Mouse (Mus musculus) stomach, embryonic 14.5 days (tissue): ENCODE results near the gene Ptprt. TPM values are rescaled to one million over a fixed set of nuclear protein-coding genes. Genes with fewer than 3 reads are reported as not detected.
"Not testable (repeated sequence)": the region's sequence is repeated elsewhere in the genome, so short reads cannot be mapped to it uniquely, and the experiment has no call there.

Source experiments
- ATAC-seq: fragments of 200-750 bp; cut with Nextera tagmentation; 2 replicates; pipeline ENCODE4 v1.8.0; 2017; ENCODE audit warnings: low read depth, moderate TSS enrichment; ENCODE audit not compliant: insufficient number of reproducible peaks, insufficient read depth, low FRiP score
- H3K27ac ChIP-seq: fragments of 300-500 bp; sonication (generic); 2 replicates; pipeline ENCODE4 v1.5.1; 2014; ENCODE audit warnings: mild to moderate bottlenecking, low read length, moderate library complexity, mixed read lengths
- H3K27me3 ChIP-seq: fragments of 300-500 bp; sonication (generic); 2 replicates; pipeline ENCODE4 v1.6.1; 2014; ENCODE audit warnings: low read length, control low read depth, mixed read lengths; ENCODE audit not compliant: control insufficient read depth, insufficient read depth
- H3K36me3 ChIP-seq: fragments of 300-500 bp; sonication (generic); 2 replicates; pipeline ENCODE4 v1.6.1; 2014; ENCODE audit warnings: mild to moderate bottlenecking, control low read depth, low read length, moderate library complexity, mixed read lengths; ENCODE audit not compliant: control insufficient read depth, insufficient read depth
- H3K4me1 ChIP-seq: fragments of 300-500 bp; sonication (generic); 2 replicates; pipeline ENCODE4 v1.6.1; 2014; ENCODE audit warnings: low read length, control low read depth, mixed read lengths; ENCODE audit not compliant: control insufficient read depth, insufficient read depth
- H3K4me2 ChIP-seq: fragments of 300-500 bp; sonication (generic); replicated peaks from 2 replicates; pipeline ENCODE4 v1.6.1; 2014; ENCODE audit warnings: low read depth, low read length, control low read depth
- H3K4me3 ChIP-seq: fragments of 300-500 bp; sonication (generic); 2 replicates; pipeline ENCODE4 v1.5.1; 2014; ENCODE audit warnings: low read depth, low read length, control low read depth
- H3K9ac ChIP-seq: fragments of 300-500 bp; sonication (generic); replicated peaks from 2 replicates; pipeline ENCODE4 v1.6.1; 2014; ENCODE audit warnings: low read depth, mild to moderate bottlenecking, control low read depth, low read length, moderate library complexity, mixed read lengths
- H3K9me3 ChIP-seq: fragments of 300-500 bp; sonication (generic); 2 replicates; pipeline ENCODE4 v1.6.1; 2016; ENCODE audit warnings: low read depth, low read length, control low read depth; ENCODE audit not compliant: control insufficient read depth
- WGBS: fragments of 180-500 bp; shearing (Covaris S2); extraction: QIAGEN DNeasy Blood & Tissue Kit; methylation state at CpG from one replicate; pipeline ENCODE4 v1.1.7; 2014; 5-methylcytosine and 5-hydroxymethylcytosine counted together
- polyA plus RNA-seq: library from polyadenylated mRNA; unstranded; fragments of >200 nt; fragmentation: Nextera tagmentation; extraction: Ambion mirVana; gene quantifications from 2 replicates; pipeline ENCODE4 v1.2.1, GENCODE M21; 2014

The Ptprt gene
- polyA plus RNA-seq, 1 experiment from 2014 or later: 1.2 TPM

DNA sequence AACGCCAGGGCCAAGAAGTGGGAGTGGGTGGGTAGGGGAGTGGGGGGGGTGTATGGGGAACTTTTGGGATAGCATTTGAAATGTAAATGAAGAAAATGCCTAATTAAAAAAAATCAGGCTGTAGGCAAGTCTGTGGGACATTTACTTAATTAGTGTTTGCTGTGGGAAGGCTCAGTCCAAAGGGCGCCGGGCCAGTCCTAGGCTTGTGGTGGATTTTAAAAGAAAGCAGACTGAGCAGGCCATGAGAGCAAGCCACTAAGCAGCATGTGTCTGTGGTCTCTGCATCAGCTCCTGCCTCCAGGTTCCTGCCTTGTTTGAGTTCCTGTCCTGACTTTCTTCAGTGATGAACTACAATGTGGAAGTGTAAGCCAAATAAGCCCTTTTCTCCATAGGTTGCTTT, 524.8 kb downstream of the Ptprt start:
- H3K27me3 ChIP-seq, ATAC-seq, H3K36me3 ChIP-seq, H3K27ac ChIP-seq, H3K4me2 ChIP-seq, H3K4me3 ChIP-seq, H3K9ac ChIP-seq, H3K4me1 ChIP-seq, H3K9me3 ChIP-seq: not testable (repeated sequence)
- WGBS: 98% methylated on average over 3 of the region's 3 CpGs

DNA sequence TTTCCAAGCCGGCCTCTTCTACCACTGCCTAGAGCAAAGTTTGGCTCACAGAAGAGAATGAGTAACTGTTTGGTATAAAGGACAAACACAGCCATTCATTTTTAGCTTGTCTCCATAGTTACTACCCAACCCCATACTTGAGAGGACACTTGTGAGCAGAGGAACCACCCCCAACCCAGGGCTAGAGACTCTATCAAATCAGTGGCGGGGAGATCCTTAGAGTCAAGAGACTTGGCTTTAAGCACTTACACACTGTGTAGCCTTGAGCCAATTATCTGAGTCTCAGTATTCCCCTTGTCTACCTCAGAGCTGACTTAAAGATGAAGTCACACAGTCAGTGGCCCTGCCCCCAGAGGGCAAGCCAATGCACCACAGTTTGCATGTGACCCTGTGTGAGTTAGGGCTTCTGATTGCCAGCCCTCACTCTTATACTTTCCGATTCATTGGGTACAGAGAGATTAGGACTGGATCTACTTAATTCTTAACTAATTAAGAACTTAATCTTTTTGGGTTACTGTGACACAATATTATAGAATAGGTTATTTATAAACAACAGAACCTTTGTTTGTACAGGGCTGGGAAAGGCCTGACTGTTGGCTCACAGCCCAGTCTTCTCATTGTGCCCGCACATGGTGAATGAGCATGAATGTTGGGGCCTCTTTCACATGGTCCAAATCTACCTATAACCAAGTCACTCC, 529.2 kb downstream of the Ptprt start:
- H3K4me1 ChIP-seq: no peaks in the 10 kb centered on the region
- no peak overlapping the region for H3K4me3 ChIP-seq
- ATAC-seq: peak; percentile 53; the same call in 1 of the 2 replicates
- H3K27ac ChIP-seq: no peak overlapping the region
- H3K27me3 ChIP-seq: no peaks in the 10 kb centered on the region
- WGBS: 68% methylated on average over 4 of the region's 4 CpGs
- H3K36me3 ChIP-seq: no peaks in the 10 kb centered on the region
- H3K9ac ChIP-seq: no peak overlapping the region
- H3K9me3 ChIP-seq: no peaks in the 10 kb centered on the region
- H3K4me2 ChIP-seq: no peak overlapping the region

DNA sequence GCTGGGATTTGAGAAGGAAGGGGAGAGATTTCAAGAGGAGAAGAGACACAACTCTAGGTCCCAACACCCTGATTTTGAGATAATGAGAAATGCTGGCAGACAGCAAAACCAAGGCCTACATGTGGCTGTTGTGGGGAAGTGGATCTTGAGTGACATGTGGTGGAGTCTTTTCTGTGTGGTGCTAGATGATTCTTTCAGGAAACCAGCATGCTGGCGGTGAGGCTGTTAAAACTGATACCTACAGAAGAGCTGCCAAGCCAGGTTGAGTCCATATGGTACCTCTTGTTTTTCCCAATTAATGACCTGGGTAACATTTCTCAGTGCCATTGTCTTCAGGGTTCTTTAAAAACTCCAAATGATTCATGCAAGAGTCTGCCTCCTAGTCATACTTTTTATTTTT, 531.1 kb downstream of the Ptprt start:
- WGBS: 93% methylated on average over 1 of the region's 1 CpGs
- no peaks in the 10 kb centered on the region for H3K9me3 ChIP-seq
- no peak overlapping the region for H3K4me3 ChIP-seq
- H3K27ac ChIP-seq: no peak overlapping the region
- no peaks in the 10 kb centered on the region for H3K27me3 ChIP-seq
- H3K4me1 ChIP-seq: no peaks in the 10 kb centered on the region
- no peak overlapping the region for H3K4me2 ChIP-seq
- no peak overlapping the region for H3K9ac ChIP-seq
- ATAC-seq: no peak
- H3K36me3 ChIP-seq: no peaks in the 10 kb centered on the region

DNA sequence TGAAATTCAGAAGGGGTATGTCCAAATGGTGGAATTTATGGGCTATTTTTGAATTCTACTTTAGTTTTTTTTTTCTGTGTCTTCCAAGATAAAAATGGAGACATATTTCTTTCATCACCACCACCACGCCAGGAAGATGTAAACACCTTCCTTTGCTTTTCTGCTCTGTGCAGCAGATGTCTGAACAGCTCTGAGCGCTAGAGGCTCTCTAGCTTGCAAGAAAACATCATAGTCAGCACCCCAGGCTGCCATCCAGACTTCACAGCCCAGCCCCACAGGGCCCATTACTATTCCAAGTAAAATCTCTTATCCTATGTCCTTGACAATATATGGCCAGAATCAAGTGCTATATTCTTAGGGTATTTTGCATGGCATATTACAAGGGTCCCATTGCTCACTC, 542.9 kb downstream of the Ptprt start:
- Histone ChIP-seq H3K4me1 (no peaks in the 10 kb centered on the region), H3K27me3 (no peaks in the 10 kb centered on the region), H3K36me3 (no peaks in the 10 kb centered on the region), H3K9ac (no peak overlapping the region), H3K27ac (no peak overlapping the region), H3K4me3 (no peak overlapping the region), H3K9me3 (no peaks in the 10 kb centered on the region), H3K4me2 (no peak overlapping the region)
- no peak for ATAC-seq
- 61% methylated on average over 2 of the region's 2 CpGs for WGBS

DNA sequence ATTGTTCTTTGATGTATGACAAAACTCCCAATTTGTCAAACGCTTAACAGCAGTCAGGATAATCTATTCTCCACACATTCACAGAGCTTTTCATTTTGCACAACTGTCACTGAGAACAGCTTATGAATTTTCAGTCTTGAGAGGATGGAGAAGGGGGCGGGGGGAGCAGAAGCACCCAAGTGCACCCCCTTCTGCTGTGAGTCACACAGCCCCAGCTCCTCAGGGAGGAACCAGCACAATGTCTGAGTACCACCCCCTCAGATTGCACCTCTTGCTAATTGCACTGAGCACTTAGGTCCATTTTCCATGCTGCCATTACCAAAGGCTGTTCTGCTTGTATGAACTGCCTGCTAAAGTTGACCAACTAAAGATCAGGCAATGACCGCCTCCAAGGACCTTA, 578.6 kb downstream of the Ptprt start:
- Histone ChIP-seq H3K4me1 (no peaks in the 10 kb centered on the region), H3K36me3 (no peaks in the 10 kb centered on the region), H3K9me3 (no peaks in the 10 kb centered on the region), H3K9ac (no peak overlapping the region), H3K4me2 (no peak overlapping the region), H3K4me3 (no peak overlapping the region), H3K27ac (no peak overlapping the region), H3K27me3 (no peaks in the 10 kb centered on the region)
- 83% methylated on average over 3 of the region's 3 CpGs for WGBS
- ATAC-seq: no peak

DNA sequence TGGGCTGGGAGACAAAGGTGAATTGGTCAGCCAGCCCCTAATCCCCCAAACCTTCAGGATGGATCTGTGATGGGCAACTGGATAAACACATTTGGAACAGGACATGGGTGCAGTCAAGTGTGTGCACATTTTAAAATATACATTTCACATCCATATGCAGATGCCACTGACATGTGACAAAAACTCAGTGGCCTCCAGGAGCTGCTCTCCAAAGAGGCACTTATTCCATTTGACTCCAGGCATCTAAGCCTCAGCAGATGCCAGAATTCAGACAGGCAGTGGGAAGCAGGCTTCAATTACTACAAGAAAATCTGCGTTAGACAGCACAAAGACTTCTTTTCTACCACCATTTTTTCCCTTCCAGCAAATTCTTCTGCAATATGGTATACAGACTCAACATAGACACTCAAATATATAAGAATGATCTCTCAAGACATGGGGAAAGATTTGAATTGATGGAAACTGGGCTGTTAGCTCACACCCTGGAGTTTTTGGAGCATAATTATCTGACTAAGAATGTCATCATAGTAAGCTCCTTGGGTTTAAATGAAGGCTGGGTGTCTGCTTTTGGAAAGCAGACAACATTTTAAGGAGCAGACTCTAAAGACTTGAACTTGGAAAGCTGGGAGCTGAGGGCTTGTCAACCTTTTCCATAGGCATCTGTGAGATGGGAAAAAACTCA, 580.1 kb downstream of the Ptprt start:
- 76% methylated on average over 1 of the region's 1 CpGs for WGBS
- no peak for ATAC-seq
- no peaks in the 10 kb centered on the region for H3K27me3 ChIP-seq
- no peak overlapping the region for H3K4me2 ChIP-seq
- H3K27ac ChIP-seq: no peak overlapping the region
- H3K9ac ChIP-seq: no peak overlapping the region
- H3K4me1 ChIP-seq: no peaks in the 10 kb centered on the region
- no peaks in the 10 kb centered on the region for H3K36me3 ChIP-seq
- H3K4me3 ChIP-seq: no peak overlapping the region
- H3K9me3 ChIP-seq: no peaks in the 10 kb centered on the region

DNA sequence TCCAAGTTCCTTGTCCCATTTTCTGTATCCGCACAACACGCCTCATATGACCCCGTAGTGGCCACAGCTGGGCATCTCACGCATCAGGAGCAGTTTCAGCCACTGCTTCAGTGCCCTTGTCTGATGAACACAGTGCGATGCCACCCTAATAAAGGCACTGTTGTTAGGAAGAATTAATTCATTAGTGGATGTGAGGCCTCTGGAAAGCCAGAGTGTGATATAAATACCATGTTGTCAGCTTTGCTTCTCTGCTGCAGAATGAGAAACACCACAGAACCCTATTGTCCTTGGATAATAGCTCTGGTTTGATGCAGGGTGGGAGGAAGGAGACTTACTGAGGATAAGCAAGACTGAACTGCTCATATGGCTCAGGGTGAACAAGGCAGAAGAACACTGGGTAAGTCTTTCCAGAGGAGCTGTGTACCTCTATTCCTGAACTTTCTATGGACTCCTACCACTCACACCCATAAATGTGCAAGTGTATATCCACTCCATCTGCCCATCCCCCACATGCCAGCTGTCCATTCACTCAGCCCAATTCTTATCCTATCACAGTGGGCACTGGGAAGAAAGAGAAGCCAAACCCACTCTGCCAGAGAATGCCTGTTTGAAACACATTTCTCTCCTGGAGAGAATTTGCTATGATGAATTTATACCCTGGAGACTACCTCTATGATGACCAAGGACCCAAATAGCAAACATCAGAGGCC, 582.2 kb downstream of the Ptprt start:
- Histone ChIP-seq H3K4me1 (no peaks in the 10 kb centered on the region), H3K27me3 (no peaks in the 10 kb centered on the region), H3K4me2 (no peak overlapping the region), H3K9me3 (no peaks in the 10 kb centered on the region), H3K4me3 (no peak overlapping the region), H3K9ac (no peak overlapping the region), H3K27ac (no peak overlapping the region), H3K36me3 (no peaks in the 10 kb centered on the region)
- ATAC-seq: no peak
- WGBS: 90% methylated on average over 5 of the region's 5 CpGs

DNA sequence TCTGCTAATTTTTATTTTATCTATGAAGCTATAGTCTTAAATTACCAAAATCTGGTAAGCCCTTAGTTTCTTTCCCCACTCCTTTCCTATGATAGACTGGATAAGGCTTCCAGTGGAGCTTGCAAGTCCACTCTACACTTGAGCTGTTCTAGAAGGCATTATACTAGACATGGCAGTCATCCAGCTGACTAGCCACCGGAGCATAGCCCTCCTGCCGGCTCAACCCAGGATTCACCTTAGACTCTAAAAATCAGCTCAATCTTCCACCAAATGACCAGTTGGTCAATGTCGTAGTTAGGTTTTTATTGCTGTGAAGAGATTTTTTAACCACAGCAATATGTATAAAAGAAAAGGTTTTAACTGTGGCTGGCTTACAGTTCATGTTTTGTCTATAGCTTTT, 608.1 kb downstream of the Ptprt start:
- WGBS: 96% methylated on average over 3 of the region's 3 CpGs
- no peak overlapping the region for H3K4me3 ChIP-seq
- H3K4me2 ChIP-seq: no peak overlapping the region
- H3K36me3 ChIP-seq: no peaks in the 10 kb centered on the region
- ATAC-seq: no peak
- no peaks in the 10 kb centered on the region for H3K9me3 ChIP-seq
- no peak overlapping the region for H3K9ac ChIP-seq
- H3K27ac ChIP-seq: no peak overlapping the region
- no peaks in the 10 kb centered on the region for H3K27me3 ChIP-seq
- H3K4me1 ChIP-seq: no peaks in the 10 kb centered on the region
